Mouse (Mus musculus) embryo, embryonic 11.5 days (tissue): ENCODE measurements around the gene Cdkl4.

Experiments
- DNase-seq: peaks from one replicate; pipeline ENCODE4 v3.0.0-alpha.2; 2012; ENCODE audit warnings: low read depth, low spot score

Cdkl4 gene

DNA sequence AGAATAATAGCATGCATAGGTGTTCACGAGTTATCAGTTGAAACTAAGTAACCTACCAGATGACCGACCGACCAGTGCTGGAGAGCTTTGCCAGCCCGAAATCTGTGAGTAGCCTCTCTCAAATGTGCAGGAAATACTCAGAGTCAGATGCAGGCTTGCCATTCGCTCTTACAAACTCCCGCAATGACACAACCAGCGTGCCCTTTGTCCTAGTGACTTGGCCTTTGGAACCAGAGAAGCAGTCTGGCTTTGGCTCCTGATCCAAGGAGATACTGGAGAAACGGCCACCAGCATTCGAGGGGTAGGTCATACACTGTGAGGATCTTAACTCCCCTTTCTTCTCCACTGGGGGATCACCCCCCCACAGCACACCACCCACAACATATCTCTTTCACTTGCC is 61.7 kb downstream of the Cdkl4 start:
- DNase-seq, result no peak

- no peak for DNase-seq
These were observed 62.1 kb downstream of the Cdkl4 start for GRCm38 (mm10) chr17:80515513-80515912.

DNA sequence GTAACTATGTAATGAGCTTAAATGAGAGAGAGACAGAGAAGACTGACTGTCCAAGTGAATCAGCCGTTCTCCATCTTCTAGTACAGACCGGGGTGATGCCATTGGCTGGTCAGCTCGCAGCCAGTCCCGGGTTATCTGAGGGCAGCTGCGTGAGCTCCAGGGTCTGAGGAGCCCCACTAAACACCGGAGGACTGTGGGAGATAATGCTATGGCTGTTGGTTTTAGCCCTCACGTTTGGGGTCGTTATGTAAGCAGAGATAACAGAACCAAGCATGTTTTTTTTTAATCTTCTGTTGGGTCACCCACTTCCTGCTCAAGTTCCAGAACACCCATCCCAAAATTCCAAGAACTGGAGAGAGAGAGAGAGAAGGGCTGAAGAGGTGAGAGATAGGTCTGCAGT is 63.8 kb downstream of the Cdkl4 start:
- DNase-seq, result no peak

- DNase-seq, result no peak
These were observed 67.2 kb downstream of the Cdkl4 start for GRCm38 (mm10) chr17:80510459-80510855.

DNA sequence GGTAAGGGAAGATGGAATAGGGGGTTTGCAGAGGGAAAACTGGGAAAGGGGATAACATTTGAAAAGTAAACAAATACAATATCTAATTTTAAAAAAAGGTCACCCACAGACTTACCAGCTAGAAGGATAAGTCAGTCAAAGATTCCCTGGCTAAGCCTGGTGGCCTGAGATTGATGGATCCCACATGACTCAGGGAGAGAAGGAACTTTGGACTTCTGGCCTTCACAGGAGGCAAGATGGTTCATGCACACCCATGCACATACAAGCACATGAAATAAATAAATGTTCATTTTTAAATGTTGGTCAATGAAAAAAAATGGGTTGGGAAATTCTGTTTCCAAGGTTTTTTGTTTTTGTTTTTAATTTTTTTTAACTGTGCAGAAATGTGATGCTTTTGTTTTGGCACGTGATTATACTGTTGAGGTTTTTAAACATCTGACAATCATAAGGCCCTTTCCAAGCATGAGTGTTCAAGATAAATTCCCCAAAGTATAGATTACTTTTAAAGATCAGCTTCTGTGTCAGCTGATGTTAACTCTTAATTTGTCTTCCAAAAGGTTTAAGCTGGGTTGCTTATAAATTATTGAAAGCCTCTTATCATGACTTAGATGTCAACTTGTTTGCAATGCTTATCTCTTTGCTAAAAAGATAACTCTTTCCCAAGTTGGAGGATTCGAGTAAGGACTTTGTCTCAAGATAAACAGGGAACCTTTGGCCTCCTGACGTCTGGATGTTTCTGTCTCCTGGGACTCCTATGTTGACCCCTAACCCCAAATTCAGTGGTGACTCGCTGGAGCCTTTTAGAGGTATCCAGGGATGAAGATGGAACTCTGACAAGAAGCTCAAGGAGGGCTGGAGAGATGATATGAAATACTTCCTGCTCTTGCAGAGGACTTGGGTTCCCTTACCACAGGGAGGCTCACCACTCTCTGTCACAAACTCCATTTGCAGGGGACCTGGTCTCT is 67.8 kb downstream of the Cdkl4 start:
- DNase-seq, result no peak

DNA sequence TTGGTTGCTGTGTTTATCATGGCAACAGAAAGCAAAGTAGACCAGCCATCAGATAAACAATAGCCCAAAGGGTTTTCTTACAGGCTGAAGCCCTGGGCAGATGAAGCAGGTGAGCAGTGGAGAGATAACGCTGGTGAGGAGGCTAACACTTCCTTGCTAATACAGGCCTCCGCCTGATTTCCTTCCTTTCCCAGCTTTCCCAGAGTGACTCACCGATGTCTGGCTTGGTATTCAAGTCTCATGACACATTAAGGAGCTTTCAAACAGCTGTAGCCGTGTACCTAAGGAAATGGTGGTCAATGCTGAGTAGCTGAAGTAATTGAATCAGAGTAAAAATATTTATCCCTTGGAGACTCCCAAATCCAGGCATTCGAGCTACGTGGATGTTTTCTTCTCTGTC is 71.8 kb downstream of the Cdkl4 start:
- no peak for DNase-seq

- no peak for DNase-seq
These were observed 72.3 kb downstream of the Cdkl4 start for GRCm38 (mm10) chr17:80505342-80505741.

GRCm38 (mm10) chr17:80501805-80502172 is 75.8 kb downstream of the Cdkl4 start:
- no peak for DNase-seq

DNA sequence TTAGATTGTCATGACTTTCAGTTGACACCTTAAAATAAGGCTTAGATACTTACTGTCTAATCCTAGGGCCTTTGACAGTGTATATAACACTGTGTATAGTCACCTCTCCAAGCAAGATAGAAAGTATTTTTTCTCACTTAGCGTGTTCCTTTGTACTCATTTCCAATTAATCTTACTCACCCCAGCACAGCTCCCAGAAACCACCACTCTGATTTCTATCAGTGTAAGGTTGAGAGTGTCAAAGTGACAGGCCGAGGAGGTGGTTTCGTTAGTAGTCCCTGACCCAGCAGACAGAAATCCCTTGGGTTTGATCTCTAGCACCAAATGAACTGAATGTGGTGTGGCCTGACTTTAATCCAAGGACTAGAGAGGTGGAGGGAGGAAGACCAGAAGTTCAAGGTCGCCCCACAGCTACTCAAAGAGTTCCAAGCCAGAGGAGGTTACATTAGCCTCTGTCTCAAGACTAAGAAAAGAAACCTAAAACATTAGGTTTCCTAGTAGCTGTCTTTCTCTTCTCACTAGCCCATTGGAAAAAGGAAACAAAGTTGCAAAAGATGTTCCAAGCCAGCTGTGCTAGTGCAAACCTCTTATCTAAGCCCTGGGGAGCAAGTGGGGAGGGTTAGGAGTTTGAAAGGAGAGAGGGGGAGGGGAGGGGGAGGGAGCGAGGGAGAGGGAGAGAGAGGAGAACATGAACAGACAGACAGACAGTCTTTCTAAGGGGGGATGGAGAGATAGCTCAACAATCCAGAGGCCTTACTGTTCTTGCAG is 76.4 kb downstream of the Cdkl4 start:
- no peak for DNase-seq

DNA sequence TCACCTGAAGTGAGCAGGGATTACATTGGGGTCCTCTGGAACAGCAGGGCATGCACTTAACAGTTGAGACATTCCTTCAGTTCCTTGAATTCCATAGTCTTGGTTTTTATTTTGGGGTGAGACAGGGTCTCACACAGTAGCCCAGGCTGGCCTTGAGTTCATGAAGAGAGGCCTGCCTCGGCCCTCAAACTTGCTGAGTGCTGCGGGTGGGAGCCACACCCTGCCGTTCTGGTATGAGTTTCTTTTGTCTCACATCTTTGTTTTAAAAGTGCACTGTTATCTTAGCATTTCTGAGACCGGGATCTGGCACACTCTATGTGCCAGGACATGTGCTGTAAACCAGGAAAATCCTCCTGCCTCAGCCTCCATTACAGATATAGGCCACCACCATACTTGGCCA is 77.6 kb downstream of the Cdkl4 start:
- no peak for DNase-seq

- DNase-seq, result no peak
These were observed 78.9 kb downstream of the Cdkl4 start for GRCm38 (mm10) chr17:80498600-80499268.

- no peak for DNase-seq
These were observed 80.4 kb downstream of the Cdkl4 start for GRCm38 (mm10) chr17:80497183-80497601.

DNA sequence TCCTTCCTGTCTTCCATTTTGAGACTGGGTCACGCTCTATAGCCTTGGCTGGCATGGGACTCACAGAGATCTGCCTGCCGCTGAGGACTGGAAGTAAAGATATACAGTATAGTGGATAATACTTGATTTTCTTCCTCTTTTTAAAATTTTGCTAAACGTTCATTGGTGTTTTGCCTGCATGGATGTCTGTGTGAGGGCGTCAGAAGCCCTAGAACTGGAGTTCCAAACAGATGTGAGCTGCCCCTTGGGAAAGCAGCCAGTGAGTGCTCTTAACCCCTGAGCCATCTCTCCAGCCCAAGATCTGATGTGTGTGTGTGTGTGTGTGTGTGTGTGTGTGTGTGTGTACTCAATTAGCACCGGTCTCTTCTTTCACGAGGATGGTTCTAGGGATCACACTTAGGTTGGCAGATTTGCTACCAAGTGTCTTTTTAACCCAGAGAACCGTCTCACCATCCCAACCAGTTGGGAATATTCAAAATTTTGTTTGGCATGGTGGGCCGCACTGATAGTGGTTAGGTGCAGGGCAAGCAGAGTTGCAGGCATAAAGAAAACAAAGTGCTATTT is 80.9 kb downstream of the Cdkl4 start:
- DNase-seq, result no peak

GRCm38 (mm10) chr17:80496185-80496584 is 81.4 kb downstream of the Cdkl4 start:
- no peak for DNase-seq

DNA sequence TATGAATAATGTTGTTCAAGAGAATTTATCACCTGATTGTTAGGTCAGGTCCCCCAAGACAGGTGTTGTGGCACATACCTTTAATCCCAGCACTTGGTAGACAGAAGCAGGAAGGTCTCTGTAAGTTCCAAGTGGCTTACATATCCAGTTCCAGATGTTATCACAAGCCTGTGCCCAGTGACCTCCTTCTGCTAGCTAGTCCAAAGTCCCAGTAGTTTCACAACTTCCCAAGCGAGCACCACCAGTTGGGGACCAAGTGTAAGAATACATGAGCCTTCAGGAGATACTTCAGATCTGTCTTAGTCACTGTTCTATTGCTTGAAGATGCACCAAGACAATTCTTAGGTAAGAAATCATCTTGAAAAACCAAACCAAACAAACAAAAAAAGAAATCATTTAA is 83.7 kb downstream of the Cdkl4 start:
- DNase-seq, result no peak

DNA sequence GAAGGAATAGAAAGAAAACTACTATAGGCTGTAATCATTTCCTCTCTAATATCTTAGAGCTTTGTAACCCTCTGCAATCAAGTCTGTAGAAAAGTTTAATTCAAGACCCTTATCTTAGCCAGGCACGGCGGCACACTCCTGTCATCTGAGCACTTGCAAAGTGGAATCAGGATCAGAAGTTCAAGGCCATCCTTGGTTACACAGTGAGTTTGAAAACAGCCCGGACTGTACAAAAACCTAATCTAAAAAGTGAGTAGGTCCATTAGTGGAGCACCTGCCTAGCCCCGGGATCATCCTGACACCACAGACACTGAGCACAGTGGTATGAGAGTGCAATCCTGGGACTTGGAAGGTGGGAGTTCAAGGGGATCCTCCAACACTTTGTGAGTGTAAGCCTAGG is 84.8 kb downstream of the Cdkl4 start:
- DNase-seq, result no peak

DNA sequence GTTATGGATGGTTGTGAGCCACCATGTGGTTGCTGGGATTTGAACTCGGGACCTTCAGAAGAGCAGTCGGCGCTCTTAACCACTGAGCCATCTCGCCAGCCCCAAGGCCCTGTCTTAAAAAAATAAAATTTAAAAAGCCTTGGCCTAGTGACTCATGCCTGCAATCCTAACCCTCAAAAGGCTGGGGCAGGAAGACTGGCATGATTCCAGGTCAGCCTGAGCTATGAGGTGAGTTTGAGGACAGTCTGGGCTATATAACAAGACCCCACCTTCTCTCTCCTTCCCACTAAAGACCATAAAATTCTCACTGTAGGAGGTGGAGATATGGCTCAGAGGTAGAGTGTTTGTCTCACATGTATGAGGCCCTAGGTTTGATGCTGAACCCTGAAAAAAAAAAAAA is 85.3 kb downstream of the Cdkl4 start:
- DNase-seq, result no peak

- no peak for DNase-seq
These were observed 87.4 kb downstream of the Cdkl4 start for GRCm38 (mm10) chr17:80490166-80490565.

GRCm38 (mm10) chr17:80488918-80489317 is 88.7 kb downstream of the Cdkl4 start:
- no peak for DNase-seq

DNA sequence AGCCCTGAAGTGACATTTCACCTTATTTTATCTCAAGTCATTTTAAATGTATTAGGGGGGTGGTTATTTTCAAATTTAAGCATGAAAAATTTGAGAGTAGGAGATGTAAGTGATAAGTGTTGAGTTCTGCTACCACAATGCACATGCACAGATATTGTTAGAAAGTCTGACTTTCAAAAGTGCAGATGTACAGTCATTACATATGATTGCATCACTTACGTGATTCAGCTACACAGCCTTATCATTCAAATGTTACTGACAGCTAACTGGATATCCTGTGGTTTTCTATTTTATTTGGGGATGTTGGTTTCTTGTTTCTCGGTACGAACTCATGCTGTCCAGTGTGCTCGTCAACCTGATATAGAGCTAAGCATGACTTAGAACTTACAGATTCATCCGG is 92.5 kb downstream of the Cdkl4 start:
- DNase-seq, result no peak

DNA sequence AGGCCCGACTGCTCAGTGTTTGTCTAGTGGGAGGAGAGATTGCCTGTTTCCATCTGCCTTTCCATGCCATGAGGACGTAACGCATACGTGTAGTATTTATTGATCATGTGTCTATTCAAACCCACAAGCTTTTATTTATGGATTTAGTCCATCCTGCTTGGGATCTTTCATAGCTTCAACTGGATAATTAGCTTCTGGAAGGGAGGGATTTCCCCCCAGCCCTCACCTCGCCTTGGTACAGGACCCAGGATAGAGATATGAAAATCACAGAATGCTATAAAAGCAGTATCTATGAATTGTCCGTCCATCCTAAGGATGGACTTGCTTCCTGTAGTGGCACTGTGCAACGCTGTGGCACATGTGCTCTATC is 96.8 kb downstream of the Cdkl4 start:
- DNase-seq, result no peak
